Mouse (Mus musculus) megakaryocyte progenitor cell, adult 5-6 weeks (primary cell): ENCODE data around the gene Trak1. TPM values are rescaled to one million over a fixed set of nuclear protein-coding genes. Genes with fewer than 3 reads are reported as not detected.

Source experiments
- ATAC-seq: replicated peaks from 2 replicates; pipeline ENCODE4 v1.8.0; 2016; ENCODE audit warnings: mild to moderate bottlenecking, moderate TSS enrichment, inconsistent platforms; ENCODE audit not compliant: poor library complexity
- total RNA-seq, 2 experiments: library from RNA; stranded (forward) in 1 of 2; stranded (reverse) in 1 of 2; fragments of 157-497, 149-512 nt in 1 of 2; fragments of 200-1000 nt in 1 of 2; gene quantifications; 2 replicates each; pipeline versions ENCODE4 v1.2.3 to v1.2.4; 2015 to 2017

The Trak1 gene
- 30.2 and 33.4 TPM in 2 replicates for total RNA-seq (2015)
- 21.0 and 24.0 TPM in 2 replicates for total RNA-seq (2017)

DNA sequence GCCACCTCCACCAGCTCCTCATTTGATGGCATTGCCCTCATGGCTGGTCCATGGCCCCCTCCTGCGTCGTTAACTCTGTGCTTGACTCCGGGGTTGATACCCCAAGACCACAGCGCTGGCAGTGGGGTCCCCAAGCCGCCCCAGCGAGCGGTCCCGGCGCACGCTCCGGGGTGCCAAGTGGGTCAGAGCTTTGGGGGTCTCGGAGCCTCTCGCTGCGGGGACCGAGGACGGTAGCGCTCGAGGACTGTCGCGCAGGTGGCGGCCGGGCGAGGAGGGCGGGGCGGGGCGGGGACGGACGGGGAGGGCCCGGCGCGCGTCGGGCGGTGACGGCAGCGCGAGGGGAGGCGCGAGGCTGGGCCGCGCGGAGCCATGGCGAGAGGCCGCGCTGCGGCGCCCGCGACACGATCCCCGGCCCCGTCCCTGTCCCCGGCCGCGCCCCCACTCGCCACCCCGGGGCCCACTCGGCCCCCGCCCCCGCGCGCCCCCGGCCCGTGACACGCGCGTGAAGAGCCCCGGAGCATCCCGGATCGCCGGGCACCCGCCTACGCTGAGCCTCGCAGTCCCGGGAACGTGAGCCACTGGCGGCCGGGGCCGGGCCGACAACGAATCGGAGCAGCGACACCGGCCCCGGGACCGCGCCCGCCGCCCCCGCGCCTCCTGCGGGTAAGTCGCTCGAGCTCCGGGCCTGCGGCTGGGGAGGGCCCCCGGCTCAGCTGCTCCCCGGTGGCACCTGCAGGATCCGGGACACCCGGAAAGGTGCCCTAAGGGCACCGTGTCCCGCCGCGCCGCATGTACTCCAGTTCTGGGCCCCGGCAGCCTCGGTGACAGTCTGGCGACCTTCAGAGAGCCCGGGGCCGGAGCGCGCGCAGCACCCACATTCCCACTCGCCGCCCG is at the start of gene Trak1:
Gene Trak1, plus strand, starts transcription at position 332 of the 894 bp plus-strand sequence.
- peak; percentile 59 for ATAC-seq

DNA sequence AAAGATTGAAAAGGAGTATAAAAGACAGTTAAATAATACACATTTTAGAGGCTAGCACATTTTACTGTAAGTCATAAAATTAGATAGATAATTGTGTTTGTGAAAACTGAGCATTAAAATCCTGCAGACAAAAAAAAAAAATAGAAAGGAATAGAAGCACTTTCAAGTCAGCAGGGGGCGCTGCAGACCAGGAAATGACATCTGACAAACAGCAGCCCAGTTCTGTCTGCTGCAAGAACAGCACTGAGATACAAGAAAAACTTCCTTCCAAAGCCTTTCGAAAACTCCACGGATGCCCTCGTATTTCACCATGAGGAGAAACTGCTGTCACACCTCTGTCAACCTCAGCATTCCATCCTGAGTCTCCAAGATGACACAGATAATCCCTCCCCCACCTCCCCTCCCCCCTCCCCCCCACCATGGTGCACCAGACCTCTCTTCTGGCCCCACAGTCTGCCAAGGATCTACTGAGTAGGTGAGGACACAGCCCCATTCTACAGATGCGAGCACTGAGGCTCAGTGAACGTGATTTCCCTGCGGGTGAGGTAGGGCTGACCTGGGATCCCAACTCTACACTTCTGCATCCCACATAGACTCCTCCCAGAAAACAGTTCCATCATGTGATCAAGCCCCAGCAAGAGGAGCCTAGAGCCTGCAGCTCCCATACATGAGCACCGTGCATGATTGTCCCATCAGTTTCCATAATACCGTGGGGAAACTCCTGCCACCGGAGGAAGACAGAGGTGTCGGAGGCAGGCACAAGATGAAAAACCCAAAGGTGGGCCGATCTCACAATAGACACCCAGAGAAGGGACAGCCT is 49.1 kb upstream of the Trak1 start:
- peak; percentile 79 for ATAC-seq

DNA sequence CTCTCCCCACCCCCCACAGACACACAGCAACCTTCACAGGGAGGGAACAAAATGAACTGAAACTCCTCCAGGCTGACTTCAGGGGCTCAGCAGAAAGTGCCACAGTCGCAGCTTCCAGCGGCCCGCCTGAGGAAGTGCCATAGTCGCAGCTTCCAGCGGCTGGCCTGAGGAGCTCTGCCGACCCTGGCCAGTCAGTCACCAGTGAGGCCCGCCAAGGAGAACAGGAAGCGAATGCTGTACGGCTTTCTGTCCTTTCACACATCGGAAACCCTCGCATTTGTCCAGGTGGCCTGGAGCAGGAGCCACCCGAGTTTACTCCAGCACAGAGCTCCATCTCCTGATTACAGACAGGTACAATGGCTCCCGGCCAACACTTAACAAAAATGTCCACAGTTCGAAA is 47.5 kb upstream of the Trak1 start:
- peak; percentile 73 for ATAC-seq

DNA sequence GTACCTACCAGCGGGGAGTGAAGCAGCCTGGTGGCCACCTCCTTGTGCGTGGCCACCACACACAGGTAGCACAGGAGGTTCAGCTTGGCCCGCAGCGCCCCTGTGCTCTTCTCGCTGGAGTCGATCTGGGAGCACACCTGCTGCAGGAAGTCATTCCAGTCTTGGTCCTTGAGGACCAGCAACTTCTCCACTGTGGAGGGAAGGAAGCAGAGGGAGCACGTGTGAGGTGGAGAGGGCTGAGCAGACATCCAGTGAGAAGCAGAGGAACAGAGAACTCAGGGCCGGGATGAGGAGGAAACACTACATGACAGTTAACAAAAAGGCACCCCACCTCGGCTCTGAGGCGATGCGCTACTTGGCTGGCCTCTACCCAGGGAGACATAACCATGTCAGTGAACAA is 46.4 kb upstream of the Trak1 start:
- ATAC-seq, result no peak

DNA sequence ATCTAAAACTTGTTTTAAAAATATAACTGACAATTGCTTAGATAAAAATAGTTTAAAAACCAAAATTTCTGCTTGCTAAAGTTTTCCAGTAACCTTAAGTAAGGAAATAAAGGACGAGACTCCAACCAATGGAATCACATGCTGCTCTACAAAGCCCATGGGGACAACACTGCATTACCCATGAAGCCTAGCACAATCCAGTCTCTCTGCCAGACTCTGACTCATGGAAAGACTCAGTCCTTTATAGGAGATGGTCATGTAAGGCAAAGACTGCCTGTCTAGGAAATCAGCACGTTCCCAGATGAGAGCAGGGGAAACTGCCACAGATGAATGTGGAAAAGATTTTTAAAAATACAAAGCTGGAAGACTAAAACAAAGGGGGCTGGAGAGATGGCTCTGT is 43.3 kb upstream of the Trak1 start:
- no peak for ATAC-seq

DNA sequence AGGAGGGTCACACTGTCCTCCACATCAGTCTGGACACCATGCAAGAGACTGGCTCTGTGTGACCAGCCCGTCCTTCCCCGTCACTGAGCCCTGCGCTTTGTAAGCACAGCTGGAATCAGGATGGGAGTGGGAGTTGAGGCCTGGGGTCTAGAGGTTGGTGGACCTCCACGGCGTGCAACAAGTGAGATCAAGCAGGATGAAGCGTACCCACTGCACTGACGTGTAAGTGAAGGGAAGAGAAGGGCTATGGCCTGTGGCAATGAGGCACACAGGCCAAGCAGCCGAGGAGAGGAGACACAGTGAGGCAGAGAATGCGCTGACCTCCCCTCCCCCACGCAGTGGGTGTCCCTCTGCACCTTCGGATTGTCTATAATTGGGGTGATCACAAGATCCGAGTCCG is 42.5 kb upstream of the Trak1 start:
- no peak for ATAC-seq

DNA sequence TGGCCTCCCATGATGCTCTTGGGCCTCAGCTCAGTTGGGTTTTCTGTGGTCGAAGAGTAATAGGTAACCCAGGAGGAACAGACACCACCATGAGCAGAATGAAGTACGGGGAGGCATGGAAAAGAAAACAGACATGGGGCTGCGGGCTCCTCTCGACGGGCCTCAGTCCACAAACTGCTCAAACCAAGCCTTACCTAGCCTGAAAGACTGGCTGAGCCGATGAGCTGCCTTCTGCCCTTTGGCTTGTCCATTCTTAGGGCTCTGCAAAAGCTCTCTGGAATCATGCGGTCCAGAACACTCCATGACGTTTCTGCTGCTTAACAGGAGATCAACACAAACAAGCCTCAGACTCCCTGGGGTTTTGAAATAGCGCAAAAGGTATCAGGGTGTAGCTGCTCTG is 40.2 kb upstream of the Trak1 start:
- no peak for ATAC-seq

DNA sequence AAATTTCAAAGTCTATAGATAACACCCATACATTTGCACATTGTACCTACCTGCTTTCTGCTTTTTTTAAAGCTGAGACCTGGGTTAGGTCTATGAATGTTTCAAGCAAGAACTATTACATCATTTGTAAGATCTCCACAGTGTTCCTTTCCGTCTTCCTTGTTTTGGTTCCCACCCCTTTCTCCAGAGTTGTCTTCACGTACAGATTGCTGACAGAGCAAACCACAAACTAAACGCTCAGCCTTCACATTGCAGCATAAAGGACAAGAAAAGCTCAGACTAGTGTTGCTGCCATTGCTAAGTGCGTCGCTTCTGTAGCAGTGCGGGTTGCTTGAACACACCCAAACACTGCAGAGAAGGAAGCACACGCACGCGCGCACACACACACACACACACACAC is 32.0 kb upstream of the Trak1 start:
- ATAC-seq, result peak; percentile 63

DNA sequence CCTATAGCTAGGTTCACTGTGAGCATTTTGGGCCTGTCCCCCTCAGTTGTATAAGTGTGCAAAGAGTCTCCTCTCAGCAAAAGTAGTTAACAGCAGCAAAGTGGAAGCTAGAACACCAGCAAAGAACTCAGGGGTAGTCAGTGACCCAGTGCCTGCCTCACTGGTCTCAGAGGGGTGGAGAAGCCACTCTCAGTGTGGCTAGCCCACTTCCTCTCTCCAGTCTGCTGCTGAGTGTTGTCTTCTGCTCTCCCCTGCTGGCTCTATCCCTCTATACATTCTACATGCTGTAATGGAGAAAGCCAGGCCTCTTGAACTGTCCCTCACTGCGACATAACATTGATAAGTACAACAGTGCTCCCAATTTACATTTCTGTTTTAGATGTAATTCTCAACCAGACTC is 26.2 kb upstream of the Trak1 start:
- ATAC-seq, result peak; percentile 61; the same call in 1 of the 2 replicates

DNA sequence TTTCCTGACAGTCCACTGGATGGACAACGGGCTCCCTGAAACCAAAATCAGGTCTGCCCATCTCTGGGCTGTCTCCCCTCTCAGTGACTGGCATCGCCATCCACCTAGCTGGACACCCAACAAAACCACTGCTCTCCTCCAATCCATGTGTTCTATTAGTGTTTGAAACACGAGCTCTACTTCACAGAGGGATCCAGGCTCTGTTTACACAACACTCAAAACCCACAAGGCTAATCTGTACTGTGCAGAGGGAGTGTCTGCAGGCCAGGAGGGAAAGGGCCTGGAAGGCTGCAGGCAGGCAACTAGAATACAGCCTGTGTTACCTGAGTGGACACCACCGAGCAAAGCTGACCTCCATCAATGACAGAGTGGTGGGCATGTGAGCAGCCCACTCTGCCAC is 25.7 kb upstream of the Trak1 start:
- ATAC-seq, result no peak

DNA sequence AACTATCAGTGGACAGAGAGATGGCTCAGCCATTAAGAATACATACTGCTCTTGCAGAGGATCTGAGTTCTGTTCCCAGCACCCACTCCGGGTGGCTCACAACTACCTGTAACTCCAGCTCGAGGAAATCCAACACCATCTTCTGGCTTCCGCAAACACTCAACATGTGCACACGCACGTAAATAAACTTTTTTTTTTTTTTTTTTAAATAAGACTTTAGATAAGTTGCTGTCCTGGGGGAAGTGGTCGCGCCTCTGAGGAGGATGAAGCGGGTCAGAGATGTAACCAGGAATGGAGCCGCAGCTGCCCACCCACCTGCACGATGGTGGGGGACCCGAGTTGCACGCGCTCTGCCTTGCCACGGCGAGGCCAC is 20.6 kb upstream of the Trak1 start:
- no peak for ATAC-seq

DNA sequence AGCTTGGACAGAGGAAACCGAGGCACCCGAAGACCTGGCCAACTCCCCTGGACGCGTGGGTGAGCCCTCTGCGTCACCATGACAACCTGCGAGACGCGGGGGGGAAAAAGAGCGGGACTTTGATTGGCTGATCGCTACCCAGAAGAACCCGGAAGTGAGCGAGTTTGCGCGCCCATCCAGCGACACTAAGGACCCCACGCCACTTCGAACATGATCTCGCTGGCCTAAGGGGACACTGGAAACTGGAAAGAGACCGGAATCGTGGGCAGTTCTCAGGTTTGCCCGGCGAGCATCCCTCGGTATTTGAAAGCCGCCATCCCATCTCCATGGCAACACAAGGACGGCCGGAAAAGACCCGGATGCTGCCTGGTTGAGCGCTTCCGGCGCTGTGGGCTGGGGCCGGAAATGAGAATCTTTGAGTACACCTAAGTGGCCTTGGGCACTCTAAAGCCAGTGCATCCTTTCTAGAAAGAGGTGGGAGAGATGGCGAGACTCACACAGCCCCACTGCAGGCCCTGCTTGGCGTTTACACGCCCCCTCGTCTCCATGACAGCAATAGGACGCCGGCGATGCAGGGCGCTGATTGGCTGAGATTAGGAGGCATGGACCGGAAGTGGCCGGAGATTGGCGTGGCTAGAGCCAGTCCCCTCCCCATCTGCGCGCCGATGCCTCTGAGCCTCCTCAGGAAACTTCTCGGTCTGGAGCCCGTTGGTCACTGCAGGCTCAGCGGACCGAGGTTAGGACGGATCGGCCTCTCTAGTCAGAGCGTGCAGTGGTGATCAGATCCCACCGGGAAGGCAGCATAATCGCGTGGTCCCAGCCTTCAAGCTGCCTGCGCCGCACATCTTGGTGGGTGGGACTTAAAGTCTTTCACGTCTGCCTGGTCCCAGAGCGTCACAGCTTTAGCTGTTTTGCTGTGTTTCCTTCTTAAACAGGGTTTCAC is 19.9 kb upstream of the Trak1 start, which contains the start of gene Ulk4:
Gene Ulk4, minus strand, starts transcription at position 80 of the 943 bp plus-strand sequence.
- peak; percentile 89 for ATAC-seq

DNA sequence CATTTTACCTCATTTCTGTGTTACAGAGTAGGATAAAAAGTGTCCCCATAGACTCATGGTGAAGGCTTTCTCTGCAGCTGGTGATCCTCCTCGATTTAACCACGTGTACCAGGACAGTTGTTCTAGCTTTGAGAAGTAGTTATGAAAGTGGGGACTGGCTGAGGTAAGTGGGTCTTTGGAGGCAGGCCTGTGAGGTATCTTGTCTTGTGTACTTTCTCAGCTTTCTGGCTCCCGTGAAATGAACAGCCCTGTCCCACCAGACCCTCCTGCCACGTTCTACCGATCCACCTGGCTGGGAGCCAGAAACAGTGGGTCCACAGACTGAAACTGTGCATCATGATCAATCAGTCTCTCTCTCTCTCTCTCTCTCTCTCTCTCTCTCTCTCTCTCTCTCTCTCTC is 18.1 kb upstream of the Trak1 start:
- no peak for ATAC-seq

DNA sequence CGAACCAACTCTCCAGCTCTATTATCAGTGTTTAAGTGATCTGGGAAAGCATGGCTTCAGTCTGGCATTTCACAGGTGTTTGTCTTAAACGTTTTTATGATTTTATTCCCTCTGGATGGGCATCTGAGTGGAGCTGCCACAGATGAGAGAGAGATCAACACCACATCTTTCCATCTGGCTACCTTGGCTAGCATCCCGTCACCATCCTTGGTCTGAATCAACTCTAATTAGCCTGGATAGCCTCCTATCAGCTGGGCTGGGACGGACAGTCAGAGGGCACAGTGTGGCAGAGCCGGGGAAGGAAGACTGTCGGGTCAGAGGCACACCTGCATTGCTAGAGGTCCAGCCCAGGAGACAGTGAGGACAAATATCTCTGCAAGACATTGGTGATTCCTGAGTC is 15.4 kb upstream of the Trak1 start:
- ATAC-seq, result no peak

DNA sequence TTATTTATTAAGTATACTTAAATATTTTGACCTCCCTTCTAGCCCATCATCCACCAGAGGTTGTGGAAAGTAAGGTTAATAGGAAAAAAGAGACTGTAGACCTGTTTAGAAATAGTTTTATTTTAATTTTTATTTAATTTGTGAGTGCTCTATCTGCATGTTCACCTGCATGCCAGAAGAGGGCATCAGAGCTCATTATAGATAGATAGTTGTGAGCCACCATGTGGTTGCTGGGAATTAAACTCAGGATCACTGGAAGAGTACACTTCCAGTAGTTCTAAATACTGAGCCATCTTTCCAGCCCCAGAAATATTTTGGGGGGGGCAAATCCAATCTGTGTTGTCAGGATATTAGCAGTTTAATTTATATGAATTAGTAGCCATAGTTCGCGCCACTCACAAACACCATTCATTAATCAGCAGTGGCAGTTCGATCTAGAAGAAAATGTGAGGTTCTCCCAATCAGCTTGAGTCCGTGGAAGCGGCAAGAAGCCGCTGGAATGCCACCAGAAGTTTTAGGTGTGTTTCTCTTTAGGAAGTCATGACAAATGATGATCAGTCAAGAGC is 13.6 kb upstream of the Trak1 start:
- no peak for ATAC-seq

DNA sequence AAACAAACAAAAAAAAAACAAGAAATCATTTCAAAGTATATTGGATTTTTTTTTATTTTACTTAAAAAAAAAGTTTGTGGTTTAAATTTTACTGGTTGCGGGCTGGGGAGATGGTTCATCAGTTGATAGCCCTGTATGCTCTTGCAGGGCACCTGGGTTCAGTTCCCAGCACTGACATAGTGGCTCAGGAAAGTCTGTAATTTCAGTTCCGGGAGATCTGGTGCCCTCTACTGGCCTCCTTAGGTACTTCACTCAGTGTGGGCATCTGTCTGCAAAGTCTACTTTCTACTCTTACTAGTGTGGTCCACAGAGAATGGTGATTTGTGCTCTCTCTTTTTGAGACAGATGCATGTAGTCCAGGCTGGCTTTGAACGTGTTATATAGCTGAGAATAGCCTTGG is 12.9 kb upstream of the Trak1 start:
- ATAC-seq, result peak; percentile 71

DNA sequence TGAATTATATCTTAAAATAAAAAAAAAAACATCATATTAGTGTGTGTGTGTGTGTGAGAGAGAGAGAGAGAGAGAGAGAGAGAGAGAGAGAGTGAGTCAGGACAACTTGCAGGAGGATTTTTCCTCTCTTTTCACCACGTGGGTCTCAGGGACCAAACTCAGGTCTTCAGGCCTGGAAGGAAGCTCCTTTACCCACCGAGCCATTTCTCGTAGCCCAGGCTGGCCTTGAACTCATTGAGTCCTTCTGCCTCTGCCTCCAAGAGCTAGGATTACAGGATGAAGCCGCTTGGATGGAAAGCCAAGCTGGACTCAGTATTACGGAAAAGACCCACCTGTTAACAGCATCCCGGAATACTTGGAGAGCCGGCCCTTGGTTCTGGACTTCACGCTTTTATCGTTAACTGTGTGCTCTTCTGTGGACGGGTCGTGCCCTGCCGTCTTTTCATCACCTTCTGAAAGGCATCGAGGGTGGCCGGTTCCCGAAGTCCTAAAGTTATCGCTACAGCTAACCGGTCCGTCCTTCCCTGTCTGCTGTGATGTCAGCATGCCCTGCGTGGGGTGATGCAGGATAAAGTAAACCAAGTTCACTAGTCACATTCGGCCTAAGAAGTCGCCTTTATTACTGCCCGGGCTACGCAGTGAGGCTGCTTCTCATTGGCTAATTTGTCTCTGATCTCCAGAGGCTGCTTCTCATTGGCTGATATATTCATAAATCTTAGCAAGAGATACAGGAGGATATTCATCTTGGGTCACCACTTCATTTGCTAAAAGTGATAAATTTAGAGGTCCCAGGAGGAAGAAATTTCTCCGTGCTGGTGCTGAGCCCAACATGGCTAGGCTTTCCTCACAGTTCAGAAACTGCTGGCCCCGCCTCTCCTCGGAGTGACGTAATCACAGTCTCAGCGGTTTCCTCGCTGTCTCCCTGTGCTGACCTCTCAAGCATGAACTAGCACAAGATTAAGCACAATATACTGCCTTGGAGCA is 11.7 kb upstream of the Trak1 start:
- ATAC-seq, result peak; percentile 85

DNA sequence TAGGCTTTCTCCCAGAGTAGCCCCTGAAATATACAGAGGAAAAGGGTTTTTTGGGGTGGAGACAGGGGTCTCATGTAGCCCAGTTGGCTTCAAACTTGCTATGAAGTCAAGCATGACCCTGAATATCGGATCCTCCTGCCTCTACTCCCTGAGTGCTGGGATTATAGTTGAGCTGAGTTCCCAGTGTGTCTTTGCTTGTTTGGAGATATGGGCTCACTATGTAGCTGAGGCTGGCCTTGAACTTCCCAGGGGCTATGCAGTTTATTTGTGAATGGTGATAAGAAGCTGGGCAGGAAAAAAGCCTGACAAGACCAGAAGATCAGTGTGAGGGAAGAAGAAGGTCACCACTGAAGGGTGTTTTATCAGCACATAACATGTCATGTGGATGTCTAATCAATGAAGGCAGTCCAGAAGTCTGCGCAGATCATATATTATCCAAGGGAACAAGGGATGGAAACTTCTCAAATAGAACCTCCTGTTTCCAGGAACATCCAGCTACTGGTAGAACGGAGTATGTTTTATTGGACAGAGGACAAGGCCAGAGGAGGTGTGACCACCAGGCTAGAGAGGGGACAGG is 10.9 kb upstream of the Trak1 start:
- ATAC-seq, result peak; percentile 40

DNA sequence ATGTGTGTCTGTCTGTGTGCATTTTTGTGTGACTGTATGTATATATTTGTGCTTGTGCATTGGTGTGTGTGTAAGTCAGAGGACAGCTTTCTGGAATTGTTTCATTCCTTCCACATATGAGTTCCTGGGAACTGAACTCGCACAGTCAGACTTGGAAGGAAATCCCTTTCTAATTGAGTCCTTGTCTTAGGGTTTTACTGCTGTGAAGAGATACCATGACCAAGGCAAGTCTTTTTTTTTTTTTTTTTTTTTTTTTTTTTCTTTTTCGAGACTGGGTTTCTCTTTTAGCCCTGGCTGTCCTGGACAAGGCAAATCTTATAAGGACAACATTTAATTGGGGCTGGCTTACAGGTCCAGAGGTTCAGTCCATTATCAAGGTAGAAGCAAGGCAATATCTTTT is 6.0 kb upstream of the Trak1 start:
- ATAC-seq, result no peak
